Mouse (Mus musculus) forebrain, embryonic 16.5 days (tissue): ENCODE results near the gene Kcnf1. TPM values are rescaled to one million over a fixed set of nuclear protein-coding genes. Genes with fewer than 3 reads are reported as not detected.

Experiments
- ATAC-seq: fragments of 200-750 bp; cut with Nextera tagmentation; 2 replicates; pipeline ENCODE4 v1.8.0; 2017; ENCODE audit warnings: mild to moderate bottlenecking, moderate library complexity
- H3K27ac ChIP-seq: fragments of 300-500 bp; sonication (generic); 2 replicates; pipeline ENCODE4 v1.5.1; 2014; ENCODE audit warnings: low read length, control low read depth
- H3K27me3 ChIP-seq: fragments of 300-500 bp; sonication (generic); replicated peaks from 2 replicates; pipeline ENCODE4 v1.6.1; 2014; ENCODE audit warnings: low read length; ENCODE audit not compliant: control insufficient read depth, insufficient read depth
- H3K36me3 ChIP-seq: fragments of 300-500 bp; sonication (generic); 2 replicates; pipeline ENCODE4 v1.6.1; 2014; ENCODE audit not compliant: control insufficient read depth, insufficient read depth
- H3K4me1 ChIP-seq: fragments of 300-500 bp; sonication (generic); replicated peaks from 2 replicates; pipeline ENCODE4 v1.6.1; 2014; ENCODE audit warnings: low read length; ENCODE audit not compliant: control insufficient read depth, insufficient read depth
- H3K4me2 ChIP-seq: fragments of 300-500 bp; sonication (generic); 2 replicates; pipeline ENCODE4 v1.6.1; 2014; ENCODE audit warnings: mild to moderate bottlenecking, low read length, control low read depth
- H3K4me3 ChIP-seq: fragments of 300-500 bp; sonication (generic); replicated peaks from 2 replicates; pipeline ENCODE4 v1.5.1; 2014; ENCODE audit warnings: mild to moderate bottlenecking, low read length, control low read depth
- H3K9ac ChIP-seq: fragments of 300-500 bp; sonication (generic); replicated peaks from 2 replicates; pipeline ENCODE4 v1.6.1; 2014; ENCODE audit warnings: low read depth, low read length, control low read depth
- H3K9me3 ChIP-seq: fragments of 300-500 bp; sonication (generic); 2 replicates; pipeline ENCODE4 v1.6.1; 2016; ENCODE audit warnings: low read length; ENCODE audit not compliant: control insufficient read depth
- WGBS: fragments of 180-500 bp; shearing (Covaris S2); extraction: QIAGEN DNeasy Blood & Tissue Kit; methylation state at CpG from one replicate; pipeline ENCODE4 v1.1.7; 2014; 5-methylcytosine and 5-hydroxymethylcytosine counted together
- polyA plus RNA-seq: library from polyadenylated mRNA; unstranded; fragments of >200 nt; fragmentation: Nextera tagmentation; extraction: Ambion mirVana; gene quantifications from 2 replicates; pipeline ENCODE4 v1.2.1, GENCODE M21; 2015

The Kcnf1 gene
- polyA plus RNA-seq, 1 experiment from 2014 or later: 6.6 TPM

- ATAC-seq: no peak
- Histone ChIP-seq H3K4me3 (no peak overlapping the region), H3K4me2 (no peak overlapping the region), H3K27ac (no peak overlapping the region), H3K4me1 (peaks cover 8% of the 10 kb centered on the region), H3K9ac (no peak overlapping the region), H3K27me3 (no peaks in the 10 kb centered on the region), H3K36me3 (no peaks in the 10 kb centered on the region), H3K9me3 (no peaks in the 10 kb centered on the region)
- 95% methylated on average over 5 of the region's 5 CpGs for WGBS
These were observed 21.9 kb upstream of the Kcnf1 start for GRCm38 (mm10) chr12:17198621-17199020.

- Histone ChIP-seq H3K9ac (no peak overlapping the region), H3K4me3 (no peak overlapping the region), H3K36me3 (no peaks in the 10 kb centered on the region), H3K4me1 (no peaks in the 10 kb centered on the region), H3K27ac (no peak overlapping the region), H3K4me2 (no peak overlapping the region), H3K9me3 (no peaks in the 10 kb centered on the region), H3K27me3 (no peaks in the 10 kb centered on the region)
- ATAC-seq: no peak
- 93% methylated on average over 6 of the region's 6 CpGs for WGBS
These were observed 17.5 kb upstream of the Kcnf1 start for GRCm38 (mm10) chr12:17194140-17194539.

- H3K4me2 ChIP-seq: no peak overlapping the region
- no peak overlapping the region for H3K4me3 ChIP-seq
- H3K36me3 ChIP-seq: no peaks in the 10 kb centered on the region
- no peak; the same call in 1 of the 2 replicates for ATAC-seq
- 94% methylated on average over 1 of the region's 1 CpGs for WGBS
- no peak overlapping the region for H3K9ac ChIP-seq
- no peaks in the 10 kb centered on the region for H3K4me1 ChIP-seq
- no peaks in the 10 kb centered on the region for H3K27me3 ChIP-seq
- H3K9me3 ChIP-seq: no peaks in the 10 kb centered on the region
- H3K27ac ChIP-seq: no peak overlapping the region
These were observed 16.6 kb upstream of the Kcnf1 start for GRCm38 (mm10) chr12:17193311-17193710.

GRCm38 (mm10) chr12:17192887-17193286, 16.2 kb upstream of the Kcnf1 start:
- ATAC-seq: 0 out of 2 replicates have a peak, but pooled peaks have one; percentile 49
- 80% methylated on average over 2 of the region's 2 CpGs for WGBS

GRCm38 (mm10) chr12:17184303-17184775, 7.7 kb upstream of the Kcnf1 start:
- Histone ChIP-seq H3K9ac (no peak overlapping the region), H3K36me3 (no peaks in the 10 kb centered on the region), H3K9me3 (no peaks in the 10 kb centered on the region), H3K27ac (no peak overlapping the region), H3K27me3 (no peaks in the 10 kb centered on the region), H3K4me2 (no peak overlapping the region), H3K4me1 (0 out of 2 replicates have a peak, but pooled peaks cover 3% of the 10 kb centered on the region), H3K4me3 (no peak overlapping the region)
- 28% methylated on average over 7 of the region's 7 CpGs for WGBS
- peak; percentile 58 for ATAC-seq

More at GRCm38 (mm10) chr12:17192887-17193286, 16.2 kb upstream of the Kcnf1 start:
- no peak overlapping the region for H3K4me3 ChIP-seq
- H3K4me2 ChIP-seq: no peak overlapping the region
- no peaks in the 10 kb centered on the region for H3K27me3 ChIP-seq
- H3K9me3 ChIP-seq: no peaks in the 10 kb centered on the region
- H3K27ac ChIP-seq: no peak overlapping the region
- H3K36me3 ChIP-seq: no peaks in the 10 kb centered on the region
- H3K4me1 ChIP-seq: no peaks in the 10 kb centered on the region
- H3K9ac ChIP-seq: no peak overlapping the region

- H3K27ac ChIP-seq: no peak overlapping the region
- H3K9me3 ChIP-seq: no peaks in the 10 kb centered on the region
- no peak overlapping the region for H3K4me3 ChIP-seq
- H3K9ac ChIP-seq: no peak overlapping the region
- WGBS: 24% methylated on average over 10 of the region's 10 CpGs
- no peak for ATAC-seq
- no peak overlapping the region for H3K4me2 ChIP-seq
- 0 out of 2 replicates have a peak, but pooled peaks cover 3% of the 10 kb centered on the region for H3K4me1 ChIP-seq
- no peaks in the 10 kb centered on the region for H3K27me3 ChIP-seq
- H3K36me3 ChIP-seq: no peaks in the 10 kb centered on the region
These were observed 7.1 kb upstream of the Kcnf1 start for GRCm38 (mm10) chr12:17183788-17184187.

GRCm38 (mm10) chr12:17176041-17176756, 489 bp downstream of the Kcnf1 start:
- under 1% methylated on average over 54 of the region's 54 CpGs for WGBS
- peaks cover 8% of the 10 kb centered on the region for H3K4me1 ChIP-seq

GRCm38 (mm10) chr12:17175531-17175951, 1.1 kb downstream of the Kcnf1 start:
- peak overlapping the region; percentile 100 for H3K4me2 ChIP-seq
- no peaks in the 10 kb centered on the region; the same call in 1 of the 2 replicates for H3K9me3 ChIP-seq
- peaks cover 8% of the 10 kb centered on the region for H3K4me1 ChIP-seq
- H3K9ac ChIP-seq: peak overlapping the region; percentile 82
- H3K27me3 ChIP-seq: peaks cover 12% of the 10 kb centered on the region
- 21% methylated on average over 25 of the region's 25 CpGs for WGBS
- no peak overlapping the region for H3K27ac ChIP-seq
- ATAC-seq: peak; percentile 10; the same call in 1 of the 2 replicates
- H3K36me3 ChIP-seq: no peaks in the 10 kb centered on the region
- H3K4me3 ChIP-seq: peak overlapping the region; percentile 69

More at GRCm38 (mm10) chr12:17176041-17176756, 489 bp downstream of the Kcnf1 start:
- peak overlapping the region; percentile 82 for H3K9ac ChIP-seq
- H3K4me2 ChIP-seq: peak overlapping the region; percentile 100
- peak overlapping the region; percentile 60; the same call in 1 of the 2 replicates for H3K27ac ChIP-seq
- H3K4me3 ChIP-seq: peak overlapping the region; percentile 69
- H3K9me3 ChIP-seq: no peaks in the 10 kb centered on the region; the same call in 1 of the 2 replicates
- H3K36me3 ChIP-seq: no peaks in the 10 kb centered on the region
- peaks cover 12% of the 10 kb centered on the region for H3K27me3 ChIP-seq
- peak; percentile 85 for ATAC-seq

- Histone ChIP-seq H3K36me3 (no peaks in the 10 kb centered on the region), H3K4me1 (peaks cover 8% of the 10 kb centered on the region), H3K4me3 (peak overlapping the region; percentile 69), H3K27ac (no peak overlapping the region), H3K9ac (peak overlapping the region; percentile 82; the same call in 1 of the 2 replicates), H3K27me3 (peaks cover 12% of the 10 kb centered on the region), H3K4me2 (peak overlapping the region; percentile 100), H3K9me3 (no peaks in the 10 kb centered on the region; the same call in 1 of the 2 replicates)
- WGBS: 80% methylated on average over 20 of the region's 20 CpGs
- ATAC-seq: no peak
These were observed 1.6 kb downstream of the Kcnf1 start for GRCm38 (mm10) chr12:17175124-17175523.
